Mouse (Mus musculus): ENCODE results near the gene Camta1.
"Not testable (repeated sequence)": the region's sequence is repeated elsewhere in the genome, so short reads cannot be mapped to it uniquely, and the experiment has no call there.

The Camta1 gene

DNA sequence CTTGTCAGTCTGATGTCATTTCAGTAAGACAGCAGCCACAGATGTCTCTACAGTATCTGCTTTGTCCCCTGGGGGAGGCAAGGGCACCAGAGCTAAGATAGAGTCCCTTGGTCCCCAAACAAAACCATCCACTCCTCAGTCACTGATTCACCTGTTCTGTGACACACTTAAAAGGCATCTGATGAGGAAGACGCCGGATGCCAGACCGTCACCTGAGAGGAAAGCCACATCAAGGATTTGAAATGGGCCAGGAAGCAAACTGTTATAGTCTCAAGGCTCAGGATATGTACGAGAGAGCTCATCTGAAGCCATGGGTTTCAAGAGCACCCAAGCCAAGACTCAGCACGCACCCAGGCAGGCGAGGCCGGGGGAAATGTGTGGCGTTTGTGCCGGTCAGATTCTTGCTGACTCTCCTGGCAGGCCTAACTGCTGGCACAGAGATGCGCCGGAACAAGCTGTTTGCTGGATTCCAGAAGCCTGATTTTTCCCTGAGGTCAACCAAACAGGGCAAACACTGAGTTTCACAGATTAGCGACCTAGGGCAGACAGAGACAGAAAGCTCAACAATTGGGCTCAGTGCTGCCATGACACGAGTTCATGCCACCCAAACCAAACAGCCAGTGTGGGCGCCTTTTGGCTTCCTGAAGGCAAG is 958.5 kb downstream of the Camta1 start:
- DNase-seq: no peak

DNA sequence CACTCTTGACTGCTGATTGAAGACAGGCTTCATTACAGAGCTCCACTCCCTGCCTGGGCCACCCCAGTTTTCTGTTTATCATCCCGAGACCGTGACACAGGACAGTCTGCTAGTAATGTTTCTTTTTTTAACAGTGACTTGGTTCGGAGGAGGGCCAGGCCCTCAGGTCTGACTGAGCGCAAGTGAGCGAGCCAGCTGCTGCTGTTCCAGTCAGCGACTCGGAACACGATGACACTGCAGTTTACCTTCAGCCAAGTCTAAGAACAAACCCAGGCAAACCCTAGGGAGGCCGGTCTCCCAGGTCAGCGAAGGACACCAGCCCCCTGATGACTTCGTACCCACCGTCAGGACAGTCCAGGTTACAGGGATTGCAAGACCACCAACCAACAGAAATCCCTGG is 959.6 kb downstream of the Camta1 start:
- DNase-seq: no peak

DNA sequence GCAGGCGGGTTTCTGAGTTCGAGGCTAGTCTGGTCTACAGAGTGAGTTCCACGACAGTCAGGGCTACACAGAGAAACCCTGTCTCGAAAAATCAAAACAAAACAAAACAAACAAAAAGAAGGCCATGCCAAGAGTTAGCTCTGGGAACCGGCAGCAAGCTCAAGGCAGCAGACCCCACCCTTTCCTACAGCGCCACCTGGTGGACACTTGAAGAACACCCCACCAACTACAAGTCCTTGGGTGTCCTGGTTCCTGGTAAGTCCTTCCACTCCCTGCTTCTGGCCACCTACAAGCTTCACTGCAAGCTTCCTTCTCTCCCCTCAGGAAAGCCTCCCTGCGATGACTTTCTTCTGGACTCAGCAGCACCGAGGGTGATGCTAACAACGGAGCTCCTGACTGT is 960.0 kb downstream of the Camta1 start:
- peak; percentile 86 for DNase-seq

DNA sequence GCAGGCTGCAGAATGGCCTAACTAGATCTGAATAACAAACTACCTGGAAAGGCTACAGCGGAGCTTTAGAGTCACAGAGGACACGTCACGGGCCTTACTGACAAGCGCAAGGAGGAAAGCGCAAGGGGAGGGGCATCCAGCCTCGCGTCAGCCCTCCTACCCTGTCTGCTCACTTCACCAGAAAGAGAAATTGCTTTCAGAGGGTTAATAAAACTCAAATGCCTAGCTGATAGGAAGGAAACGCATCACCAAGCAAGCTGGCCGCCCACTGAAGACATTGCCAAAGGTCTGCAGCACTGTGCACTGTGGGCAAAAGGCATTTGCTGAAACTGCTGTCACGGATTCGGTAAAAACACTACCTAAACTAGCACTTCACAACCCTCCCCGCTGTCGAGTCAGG is 961.2 kb downstream of the Camta1 start:
- no peak for DNase-seq

DNA sequence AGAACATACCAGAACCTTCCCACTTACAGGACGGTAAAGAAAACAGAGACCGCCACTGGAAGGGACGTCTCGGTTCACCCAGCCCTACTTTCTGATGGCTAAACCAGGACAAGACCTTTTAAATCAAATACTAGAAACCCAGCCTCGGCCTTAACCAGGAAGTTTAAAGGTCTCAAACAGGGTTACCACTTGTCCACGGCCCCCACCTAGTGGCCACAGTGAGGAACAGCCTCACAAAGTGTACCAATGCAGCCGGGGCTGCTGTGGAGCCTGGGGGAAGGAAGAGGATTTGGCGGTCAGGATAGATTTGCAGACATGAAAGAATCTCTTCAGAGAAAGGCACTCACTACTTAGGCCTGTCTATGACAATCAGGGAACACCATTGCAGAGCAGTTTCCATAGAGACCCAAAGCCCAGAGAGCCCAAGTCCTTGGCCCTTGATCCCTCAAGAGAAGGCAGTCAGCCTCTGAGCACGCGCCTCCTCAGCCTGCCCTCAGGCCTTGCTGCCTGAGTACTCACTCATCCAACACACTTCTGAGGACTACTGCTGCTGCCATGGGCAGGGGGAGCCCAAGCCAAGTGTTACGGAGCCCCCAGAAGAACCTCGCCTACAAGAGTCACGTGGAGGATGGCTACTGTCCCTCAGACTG is 962.8 kb downstream of the Camta1 start:
- DNase-seq: peak; percentile 74

DNA sequence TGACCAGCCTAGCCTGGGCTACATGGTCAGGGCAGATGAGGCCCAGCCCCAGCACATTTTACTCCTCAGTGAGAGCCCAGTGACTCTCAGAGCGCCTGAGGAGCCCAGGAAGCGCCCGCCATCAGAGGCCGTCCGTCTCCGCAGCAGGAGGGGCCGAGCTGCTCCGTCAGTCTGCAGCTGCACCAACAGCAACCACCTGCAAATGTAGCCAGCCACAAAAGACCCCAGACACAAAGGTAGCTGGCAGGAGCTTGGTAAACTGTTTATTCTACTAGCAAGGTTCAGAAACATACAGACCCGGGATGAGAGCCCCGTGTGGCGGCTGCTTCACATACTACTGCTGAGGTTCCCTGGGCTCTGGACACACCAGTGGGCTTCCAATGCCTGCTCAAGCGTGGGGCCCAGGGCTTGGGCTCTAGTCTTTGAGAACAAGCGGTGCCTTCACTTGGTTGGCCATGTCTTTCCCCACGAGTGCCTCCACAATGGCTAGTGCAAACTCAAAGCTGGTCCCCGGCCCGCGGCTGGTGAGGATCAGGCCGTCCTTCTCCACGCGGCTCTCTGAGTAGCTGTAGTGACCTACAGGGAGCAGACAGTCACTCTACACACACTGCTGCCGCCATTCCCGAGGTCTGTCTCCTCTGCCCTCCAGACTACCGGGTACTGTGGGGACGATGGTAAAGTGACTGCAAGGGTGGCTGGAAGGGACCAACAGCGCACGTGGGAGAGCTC is 964.6 kb downstream of the Camta1 start:
- DNase-seq: no peak

DNA sequence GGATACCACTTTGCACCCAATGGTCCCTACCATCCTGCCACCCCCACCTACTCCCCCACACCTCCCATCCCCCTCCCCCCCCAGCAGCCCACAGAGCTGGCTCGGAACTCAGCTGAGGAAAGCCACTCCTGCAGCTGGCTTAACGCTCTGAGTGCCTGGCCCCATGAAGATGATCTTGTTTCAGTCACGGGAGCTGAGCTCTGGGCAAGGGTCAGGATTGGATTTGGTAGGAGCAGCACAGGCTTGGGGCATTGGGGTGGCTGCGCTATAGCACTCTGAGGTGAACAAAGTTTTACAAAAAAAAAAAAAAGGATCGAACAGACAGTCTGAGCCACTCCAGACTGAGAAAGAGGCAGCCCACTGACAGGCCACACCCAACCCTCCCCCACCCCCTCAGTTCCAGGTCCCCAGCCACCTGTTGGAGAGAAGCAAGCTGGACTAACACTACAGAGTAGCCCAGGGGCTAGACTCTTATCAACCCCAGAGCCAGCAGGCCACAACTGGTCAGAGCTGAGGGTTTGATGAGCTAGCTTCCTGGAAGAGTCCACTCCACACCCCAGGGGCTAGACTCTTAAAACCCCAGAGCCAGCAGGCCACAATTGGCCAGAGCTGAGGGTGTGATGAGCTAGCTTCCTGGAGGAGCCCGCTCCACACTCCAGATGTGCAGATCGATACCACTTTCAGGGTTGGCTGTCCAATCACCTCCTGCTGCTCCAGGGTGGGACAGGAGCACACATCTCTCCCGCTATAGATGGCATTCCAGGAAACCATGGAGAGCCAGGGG is 966.8 kb downstream of the Camta1 start:
- DNase-seq: no peak

DNA sequence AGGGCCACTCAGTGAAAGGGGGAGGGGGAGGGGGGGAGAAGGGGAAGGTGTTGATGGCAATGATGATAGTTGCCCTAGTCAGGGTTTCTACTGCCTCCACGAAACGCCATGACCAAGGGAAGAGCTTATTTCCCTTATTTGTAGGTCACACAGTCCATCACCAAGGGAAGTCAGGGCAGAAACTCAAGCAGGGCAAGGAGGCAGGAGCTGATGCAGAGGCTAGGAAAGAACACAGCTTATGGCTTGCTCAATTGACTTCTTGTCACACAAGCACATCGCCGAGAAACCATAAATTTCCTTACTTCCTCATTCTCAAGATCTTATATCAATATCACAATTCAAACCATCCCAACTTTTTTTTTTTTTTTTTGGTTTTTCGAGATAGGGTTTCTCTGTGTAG is 970.4 kb downstream of the Camta1 start:
- DNase-seq: no peak

DNA sequence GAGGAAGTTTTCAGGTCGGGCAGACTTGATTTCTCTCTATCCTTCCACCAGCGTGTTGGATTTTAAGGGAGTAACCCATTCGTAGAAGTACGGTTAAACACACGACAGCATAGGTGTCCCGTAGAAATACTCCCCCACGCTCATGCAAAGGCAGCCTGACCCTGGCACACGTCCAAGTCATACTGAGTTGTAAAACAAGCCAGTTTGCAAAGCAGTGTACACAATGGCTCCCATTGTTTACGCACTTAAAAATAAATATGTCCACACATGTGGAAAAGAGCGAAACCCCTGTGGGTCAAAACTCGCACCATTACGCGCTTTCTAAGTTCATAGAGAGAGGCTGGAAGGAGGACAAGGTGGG is 971.7 kb downstream of the Camta1 start:
- peak; percentile 43 for DNase-seq

DNA sequence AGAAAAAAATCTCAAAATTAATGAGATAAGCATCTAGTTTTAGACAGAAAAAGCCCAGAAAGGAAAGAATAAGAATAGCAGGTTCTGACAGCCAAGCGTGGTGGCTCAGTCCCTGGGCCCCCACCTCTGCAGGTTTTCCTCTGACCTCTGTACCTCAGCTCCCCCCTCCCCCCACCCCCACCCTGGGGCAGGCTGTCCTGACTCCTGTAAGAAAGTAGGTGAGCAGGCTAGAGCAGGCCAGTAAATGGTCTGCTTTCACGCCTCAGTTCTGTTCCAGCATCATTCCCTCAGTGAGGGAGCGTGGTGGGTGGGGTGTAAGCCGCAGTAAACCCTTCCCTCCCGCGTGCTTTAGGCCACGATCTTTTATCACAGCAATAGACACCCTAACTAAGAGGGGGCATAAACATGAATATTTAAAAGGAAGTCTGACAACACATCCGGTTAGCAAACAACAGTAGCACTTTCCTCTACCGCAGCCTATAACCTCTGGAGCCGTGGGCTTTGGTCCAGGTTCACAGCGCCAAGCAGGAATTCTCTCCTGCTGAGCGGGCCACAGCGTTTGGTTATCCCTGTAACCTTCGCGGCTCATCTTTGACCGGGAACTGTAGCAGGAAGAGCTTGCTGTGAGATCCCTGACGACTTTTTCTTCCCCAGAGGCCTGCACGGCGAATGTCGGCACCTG is 972.3 kb downstream of the Camta1 start:
- no peak for DNase-seq

DNA sequence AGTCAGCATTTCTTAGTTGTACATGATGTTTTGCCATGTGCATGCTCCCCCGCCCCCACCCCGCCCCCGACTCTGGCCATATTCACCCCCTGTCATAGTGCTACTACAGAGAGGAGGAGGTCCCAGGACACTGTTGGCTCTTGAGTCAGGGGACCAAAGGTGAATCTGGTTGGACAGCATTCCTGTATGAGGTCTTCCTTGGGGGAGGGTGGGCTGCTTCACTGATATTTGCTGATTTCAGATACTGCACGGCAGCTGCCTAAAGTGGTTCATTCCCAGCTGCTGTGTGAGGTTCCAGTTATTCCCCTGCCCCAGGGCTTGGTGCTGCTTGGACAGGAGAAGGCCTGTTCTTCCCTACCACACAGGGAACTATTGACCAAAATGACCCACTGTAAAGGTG is 973.2 kb downstream of the Camta1 start:
- no peak for DNase-seq

DNA sequence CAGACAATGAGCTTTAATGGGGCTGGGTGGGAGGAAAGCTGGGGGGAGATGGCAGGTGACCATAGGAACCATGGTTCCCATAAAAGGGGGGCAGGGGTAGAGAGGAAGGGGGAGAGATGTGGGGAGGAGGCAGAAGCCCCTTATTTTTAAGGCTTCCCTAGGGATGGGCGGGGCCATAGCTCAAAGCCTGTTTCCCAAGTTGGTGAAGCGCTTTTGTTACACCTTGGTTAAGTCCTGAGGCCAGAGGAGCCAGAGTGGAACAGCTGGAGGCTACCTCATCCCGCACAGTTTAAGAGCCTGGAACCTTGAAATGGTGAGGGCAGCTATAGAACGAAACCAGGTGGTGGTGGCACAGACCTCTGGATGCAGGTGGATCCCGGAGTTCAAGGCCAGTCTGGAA is 973.8 kb downstream of the Camta1 start:
- DNase-seq: no peak

DNA sequence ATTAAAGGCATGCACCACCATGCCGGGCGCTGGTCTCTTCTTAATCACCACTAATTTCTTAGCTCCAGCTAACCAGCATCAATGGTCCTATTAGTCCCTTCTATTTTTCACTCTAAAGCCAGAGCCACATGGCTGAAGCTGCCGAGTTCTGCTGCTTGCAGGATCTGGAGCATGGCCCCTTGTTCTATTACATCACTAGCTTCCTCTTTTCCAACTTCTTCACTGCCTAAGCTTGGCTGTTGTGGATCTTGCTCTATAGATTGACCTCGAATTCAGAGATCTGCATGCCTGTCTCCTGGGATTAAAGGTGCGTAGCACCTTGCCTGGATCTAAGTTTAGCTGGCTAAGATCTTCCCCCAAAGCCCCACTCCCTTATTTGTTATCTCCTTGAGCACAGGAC is 979.0 kb downstream of the Camta1 start:
- no peak for DNase-seq

DNA sequence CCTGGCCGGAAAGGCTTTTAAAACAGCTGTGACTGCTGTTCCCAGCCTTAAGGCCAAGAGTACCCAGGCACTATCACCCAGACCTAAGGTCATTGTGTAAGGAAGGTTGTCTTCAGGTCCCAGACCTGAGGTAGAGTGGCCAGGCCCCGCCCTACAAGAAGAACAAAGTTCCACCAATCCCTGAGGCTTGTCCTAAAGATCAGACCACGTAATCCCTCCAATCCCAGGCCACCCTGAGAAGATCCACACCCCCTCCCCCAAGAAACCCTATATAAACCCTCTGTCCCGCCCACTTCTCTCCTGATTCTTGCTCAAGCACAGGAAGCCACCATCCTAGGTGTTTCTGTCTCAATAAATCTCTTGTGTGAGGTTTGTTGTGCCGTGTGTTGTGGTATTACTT is 981.3 kb downstream of the Camta1 start:
- DNase-seq: no peak

DNA sequence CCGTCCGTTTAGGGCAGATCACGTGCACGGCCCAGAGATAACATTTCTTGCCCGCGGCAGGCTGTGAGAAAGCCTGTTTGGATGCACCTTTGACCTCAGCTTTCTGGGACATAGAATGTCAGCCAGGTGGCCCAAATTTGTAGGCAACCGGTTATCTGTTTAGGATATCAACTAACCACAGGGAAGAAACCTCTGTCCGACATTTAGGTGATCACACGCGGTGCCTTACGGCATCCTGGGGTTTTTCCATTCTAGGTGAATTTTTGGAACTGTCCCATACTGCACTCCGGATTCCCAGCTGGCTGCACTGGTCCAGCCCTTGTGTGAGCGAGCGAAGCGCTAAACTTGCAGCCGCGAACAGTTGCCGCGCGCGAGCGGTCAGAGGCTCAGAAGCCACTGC is 982.0 kb downstream of the Camta1 start:
- no peak for DNase-seq

DNA sequence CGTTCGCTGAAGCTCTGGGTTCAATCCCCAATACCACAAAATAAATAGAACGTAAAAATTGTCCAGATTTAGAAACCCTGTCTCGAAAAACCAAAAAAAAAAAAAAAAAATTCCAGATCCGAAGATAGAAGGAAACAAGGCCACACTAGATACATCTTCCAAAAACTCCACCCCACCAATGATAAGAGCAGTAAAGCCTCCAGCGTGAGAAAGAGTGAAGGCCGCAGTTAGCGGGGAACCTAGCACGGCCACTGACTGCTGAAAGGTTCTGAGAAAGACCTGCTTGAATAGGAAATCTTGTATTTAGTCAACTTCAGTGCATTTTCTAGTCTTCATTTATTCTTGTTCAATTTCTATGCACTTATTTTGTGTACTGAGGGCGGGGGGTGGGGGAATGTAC is 986.3 kb downstream of the Camta1 start:
- no peak for DNase-seq

DNA sequence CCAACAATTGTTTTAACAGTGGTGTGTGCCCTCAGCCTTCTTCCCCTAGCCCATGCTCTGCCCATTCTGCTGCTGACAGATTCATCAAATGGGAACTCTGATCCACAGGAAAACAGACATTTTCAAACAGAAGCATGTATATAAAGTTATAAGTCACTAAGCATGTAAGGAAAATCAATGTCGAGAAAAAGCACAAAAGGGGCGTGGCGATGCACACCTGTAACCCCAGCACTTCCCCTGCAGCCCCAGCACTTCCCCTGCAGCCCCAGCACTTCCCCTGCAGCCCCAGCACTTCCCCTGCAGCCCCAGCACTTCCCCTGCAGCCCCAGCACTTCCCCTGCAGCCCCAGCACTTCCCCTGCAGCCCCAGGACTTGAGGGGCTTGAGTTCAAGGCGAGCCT is 987.3 kb downstream of the Camta1 start:
- not testable (repeated sequence) for DNase-seq

DNA sequence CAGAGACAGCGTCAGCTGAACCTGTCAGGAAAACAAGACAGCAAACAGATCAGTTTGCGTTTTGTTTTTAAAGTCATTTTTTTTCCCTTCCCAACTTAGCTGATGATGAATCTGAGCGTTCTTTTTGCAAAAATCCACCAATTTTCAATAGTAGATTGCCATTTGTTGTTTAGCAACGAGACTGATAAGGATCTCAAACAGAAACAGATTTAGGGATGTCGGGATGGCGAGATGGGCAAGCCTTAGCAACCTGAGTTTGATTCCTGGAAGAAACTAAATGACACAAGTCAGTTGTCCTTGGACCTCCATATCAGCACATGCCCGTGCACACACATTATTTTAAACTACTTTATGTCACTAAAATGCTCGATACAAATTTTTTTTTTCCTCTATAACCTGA is 989.0 kb downstream of the Camta1 start:
- no peak for DNase-seq

DNA sequence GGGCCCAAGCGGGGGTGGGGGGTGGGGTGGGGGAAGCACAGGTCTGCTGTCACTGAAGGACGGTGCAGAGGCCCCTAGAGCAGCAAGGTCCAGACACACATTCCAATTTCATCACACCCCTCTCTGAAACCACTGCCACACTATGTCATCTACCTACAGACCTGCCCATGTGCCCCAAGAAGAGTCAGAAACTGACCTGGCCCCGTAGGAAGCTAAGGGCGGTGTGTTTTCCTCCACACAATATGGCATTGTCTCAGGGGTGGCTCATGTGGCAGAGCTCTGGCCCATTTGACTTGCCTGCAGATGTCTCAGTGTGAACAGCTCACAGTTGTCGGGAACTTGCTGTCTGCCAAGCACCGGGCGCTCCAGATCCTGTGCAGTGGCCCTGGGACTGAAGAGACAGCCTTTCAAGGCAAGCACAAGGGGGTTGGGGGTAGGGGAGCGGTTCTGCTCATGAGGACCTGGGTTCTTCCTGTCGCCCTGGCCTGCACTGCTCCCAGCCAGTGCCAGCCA is 989.5 kb downstream of the Camta1 start:
- peak; percentile 50 for DNase-seq

DNA sequence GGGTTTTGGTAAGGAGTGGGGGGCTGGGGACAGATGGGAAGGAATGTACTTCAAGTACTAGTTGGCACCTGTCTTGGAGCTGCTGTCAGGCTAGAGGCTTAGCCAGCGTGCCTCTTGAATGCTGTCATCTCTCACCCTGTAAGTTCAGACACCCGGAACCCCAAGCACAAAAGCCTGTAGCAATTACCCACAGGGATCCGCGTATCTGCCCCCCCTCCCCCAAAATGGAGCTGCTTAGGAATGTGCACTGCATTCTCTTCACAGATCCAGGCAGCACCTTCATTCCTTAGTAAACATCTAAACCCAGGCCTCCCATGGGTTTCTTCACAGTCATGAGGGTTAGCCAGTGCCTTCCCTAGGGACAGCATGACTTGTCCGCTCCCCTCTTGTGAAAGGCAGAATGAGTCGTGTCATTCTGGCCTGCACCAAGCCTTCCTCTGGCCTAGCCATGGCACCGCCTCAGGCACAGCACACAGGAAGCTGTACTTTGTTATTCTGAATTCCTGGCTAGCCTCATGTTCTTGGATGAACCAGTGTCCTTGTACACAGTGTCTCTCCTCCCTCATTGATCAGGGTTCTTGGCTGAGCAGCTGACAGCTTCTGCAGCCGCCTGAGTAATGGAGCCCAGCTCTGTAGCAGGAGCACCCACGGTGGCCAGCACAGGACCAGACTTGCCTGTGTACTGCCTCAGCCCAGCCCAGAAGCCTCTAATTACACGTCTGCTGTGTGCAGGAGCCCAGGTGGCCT is 990.1 kb downstream of the Camta1 start:
- DNase-seq: peak; percentile 65

DNA sequence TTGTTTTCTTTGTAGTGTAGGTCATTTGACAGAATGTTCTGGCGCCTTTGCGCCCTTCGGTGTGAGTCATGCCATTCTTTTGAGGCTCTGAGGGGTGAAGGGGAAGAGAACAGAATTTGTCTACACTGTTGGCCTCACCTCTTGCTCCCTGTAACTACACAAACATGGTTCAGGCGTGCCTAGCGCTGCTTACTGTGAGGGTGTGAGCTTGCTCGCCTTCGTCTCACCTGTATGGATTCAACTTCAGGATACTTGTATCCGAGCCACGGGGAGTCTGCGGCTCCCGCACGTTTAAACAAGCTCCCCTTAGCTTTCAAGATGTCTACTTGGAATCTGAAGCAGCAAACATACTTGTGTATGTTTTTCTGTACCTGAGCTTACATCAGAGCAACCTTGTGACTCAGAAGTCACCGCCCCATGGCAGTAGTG is 990.7 kb downstream of the Camta1 start:
- peak; percentile 50 for DNase-seq

Data from lung, postnatal 14 days (tissue).